Mouse (Mus musculus): Measurements from ENCODE around the gene Aco1.

DNA sequence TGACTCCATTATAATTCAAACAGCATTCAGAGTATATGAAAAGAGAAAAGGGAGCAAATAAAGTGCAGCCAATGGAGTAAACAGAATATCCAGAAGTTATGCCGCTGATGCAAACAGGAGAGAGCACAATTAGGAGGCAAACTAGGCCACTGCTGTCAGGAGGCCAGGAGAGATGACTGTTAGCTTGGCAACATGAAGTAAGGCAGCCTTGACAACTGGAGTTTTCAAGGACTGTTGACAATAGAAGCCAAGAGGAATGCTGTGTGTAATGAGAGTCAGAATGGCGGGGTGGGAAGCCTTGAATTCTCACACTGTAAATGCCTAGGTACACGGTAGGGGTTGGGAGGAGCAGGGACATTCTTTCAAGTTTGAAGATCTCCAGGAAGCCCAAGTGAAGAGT is 21.7 kb upstream of the Aco1 start:
- no peak for TF ChIP-seq POLR2A (IDR thresholded peaks at IDR 0.05; ENCODE audit: low read depth, low read length)
- no peak for TF ChIP-seq CTCF (IDR thresholded peaks at IDR 0.05; ENCODE audit: extremely low read depth, insufficient read length, insufficient replicate concordance, low read depth, low read length)

All from small intestine, adult 2 months (tissue).